Mouse (Mus musculus) CH12.LX (cell line): ENCODE measurements around the gene Emilin3.

ENCODE experiments used
- CTCF ChIP-seq, 2 experiments: IDR thresholded peaks in 1 of 2; conservative IDR thresholded peaks in 1 of 2; 2 replicates each; pipeline ENCODE4 v1.5.1; 2011 to 2012; ENCODE audit warnings: low read depth in 2 of 2, low read length in 2 of 2, improper control_type of control experiment in 1 of 2, inconsistent platforms in 1 of 2, mild to moderate bottlenecking in 1 of 2, moderate library complexity in 1 of 2
- EP300 ChIP-seq: IDR thresholded peaks from 2 replicates; pipeline ENCODE4 v1.6.1; 2011; ENCODE audit warnings: low read length, improper control_type of control experiment
- ETS1 ChIP-seq: conservative IDR thresholded peaks from 2 replicates; pipeline ENCODE4 v1.6.1; 2012; ENCODE audit warnings: low read depth, mild to moderate bottlenecking, inconsistent platforms, low read length, improper control_type of control experiment, moderate library complexity
- JUN ChIP-seq: IDR thresholded peaks from 2 replicates; pipeline ENCODE4 v1.6.1; 2011; ENCODE audit warnings: low read depth, mild to moderate bottlenecking, low read length, improper control_type of control experiment, moderate library complexity; ENCODE audit not compliant: insufficient read depth
- JUND ChIP-seq: conservative IDR thresholded peaks from 2 replicates; pipeline ENCODE4 v1.6.1; 2011; ENCODE audit warnings: low read depth, low read length, improper control_type of control experiment
- MAX ChIP-seq: IDR thresholded peaks from 2 replicates; pipeline ENCODE4 v1.6.1; 2011; ENCODE audit warnings: low read length, improper control_type of control experiment
- MYC ChIP-seq: IDR thresholded peaks from 2 replicates; pipeline ENCODE4 v1.6.1; 2011; ENCODE audit warnings: low read depth, mild to moderate bottlenecking, improper control_type of control experiment, low read length
- POLR2A ChIP-seq: IDR thresholded peaks from 2 replicates; pipeline ENCODE4 v1.6.1; 2011; ENCODE audit warnings: low read depth, mild to moderate bottlenecking, improper control_type of control experiment, low read length
- POLR2AphosphoS2 ChIP-seq: IDR thresholded peaks from 2 replicates; pipeline ENCODE4 v1.6.1; 2011; ENCODE audit warnings: low read depth, low read length, improper control_type of control experiment
- TBP ChIP-seq: conservative IDR thresholded peaks from 2 replicates; pipeline ENCODE4 v1.6.1; 2011; ENCODE audit warnings: low read depth, low read length, improper control_type of control experiment
- ZMIZ1 ChIP-seq: IDR thresholded peaks from 2 replicates; pipeline ENCODE4 v1.6.1; 2012; ENCODE audit warnings: low read depth, mild to moderate bottlenecking, inconsistent platforms, low read length, improper control_type of control experiment
- ZNF384 ChIP-seq: IDR thresholded peaks from 2 replicates; pipeline ENCODE4 v1.6.1; 2012; ENCODE audit warnings: low read depth, low read length, improper control_type of control experiment, inconsistent platforms

DNA sequence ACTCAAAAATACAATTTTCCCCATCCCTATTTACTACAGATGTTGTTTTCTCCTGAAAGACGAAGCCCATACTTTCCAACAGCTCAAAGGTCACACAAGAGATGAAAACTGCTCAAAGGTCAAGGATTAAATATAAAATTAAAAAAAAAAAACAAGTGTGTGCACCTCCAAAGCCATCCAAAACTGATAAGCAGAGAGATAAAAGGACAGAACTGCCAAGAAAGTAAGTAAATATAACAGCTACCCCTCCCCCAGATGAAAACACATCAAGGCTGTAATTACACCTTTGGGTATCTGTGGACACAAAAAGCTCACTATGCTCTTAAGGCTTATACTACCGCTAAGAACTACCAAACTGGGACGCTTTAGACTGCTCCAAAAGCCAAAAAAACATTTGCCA is 42.7 kb downstream of the Emilin3 start:
- no peak for TF ChIP-seq POLR2A
- TF ChIP-seq JUND, result no peak
- TF ChIP-seq EP300, result no peak
- TF ChIP-seq CTCF (conservative IDR thresholded peaks at IDR 0.05 in 1 of 2, IDR thresholded peaks at IDR 0.05 in 1 of 2; ENCODE audit: low read depth in 2 of 2, low read length in 2 of 2), result no peak
- no peak for TF ChIP-seq ZNF384
- TF ChIP-seq ZMIZ1, result no peak
- TF ChIP-seq ETS1, result no peak
- TF ChIP-seq MAX, result no peak
- no peak for TF ChIP-seq JUN
- TF ChIP-seq POLR2AphosphoS2, result no peak
- TF ChIP-seq TBP, result no peak
- TF ChIP-seq MYC, result no peak
